Mouse (Mus musculus): Measurements from ENCODE around the gene Vcan. TPM values are rescaled to one million over a fixed set of nuclear protein-coding genes. Genes with fewer than 3 reads are reported as not detected.
A peak's percentile ranks its signal among the peaks of the same experiment; 100 is the strongest.
"Not testable (repeated sequence)": the region's sequence is repeated elsewhere in the genome, so short reads cannot be mapped to it uniquely, and the experiment has no call there.

The Vcan gene
- polyA plus RNA-seq (2016; fragmentation: Nextera tagmentation; extraction: Ambion mirVana) = 29.3 and 29.7 TPM in 2 replicates

GRCm38 (mm10) chr13:89741766-89742685 is at the start of gene Vcan:
Gene Vcan (minus strand): TSS chr13:89742509.
- H3K4me3 ChIP-seq = peak within 1 kb of the TSS; percentile 73
- H3K4me1 ChIP-seq = peaks cover 63% of the 10 kb centered on the region
- under 1% methylated on average over 40 of the region's 40 CpGs for WGBS

GRCm38 (mm10) chr13:89791475-89791874 is 49.2 kb upstream of the Vcan start:
- Histone ChIP-seq H3K27ac (replicated peaks) (no peak overlapping the region), H3K36me3 (no peaks in the 10 kb centered on the region), H3K4me3 (no peak overlapping the region), H3K27me3 (ENCODE audit: low read depth, poor library complexity, severe bottlenecking) (no peaks in the 10 kb centered on the region), H3K9me3 (replicated peaks) (no peaks in the 10 kb centered on the region), H3K4me1 (no peaks in the 10 kb centered on the region)
- WGBS = 64% methylated on average over 5 of the region's 5 CpGs
- DNase-seq (ENCODE audit: low spot score) = no peak

More at GRCm38 (mm10) chr13:89741766-89742685, at the start of gene Vcan:
- Histone ChIP-seq H3K9me3 (replicated peaks) (no peaks in the 10 kb centered on the region), H3K27ac (replicated peaks) (peak within 1 kb of the TSS; percentile 86), H3K36me3 (no peaks in the 10 kb centered on the region), H3K27me3 (ENCODE audit: low read depth, poor library complexity, severe bottlenecking) (peaks cover 28% of the 10 kb centered on the region)
- DNase-seq (ENCODE audit: low spot score) = peak; percentile 79

- Histone ChIP-seq H3K4me1 (peaks cover 17% of the 10 kb centered on the region), H3K9me3 (replicated peaks) (no peaks in the 10 kb centered on the region), H3K4me3 (no peak overlapping the region), H3K27me3 (ENCODE audit: low read depth, poor library complexity, severe bottlenecking) (no peaks in the 10 kb centered on the region), H3K27ac (replicated peaks) (no peak overlapping the region), H3K36me3 (no peaks in the 10 kb centered on the region)
- no peak for DNase-seq (ENCODE audit: low spot score)
- 76% methylated on average over 2 of the region's 2 CpGs for WGBS
These were observed 40.6 kb upstream of the Vcan start for GRCm38 (mm10) chr13:89782886-89783285.

- Histone ChIP-seq H3K36me3 (no peaks in the 10 kb centered on the region), H3K4me3 (no peak overlapping the region), H3K27me3 (ENCODE audit: low read depth, poor library complexity, severe bottlenecking) (no peaks in the 10 kb centered on the region), H3K4me1 (peaks cover 21% of the 10 kb centered on the region), H3K27ac (replicated peaks) (no peak overlapping the region), H3K9me3 (replicated peaks) (no peaks in the 10 kb centered on the region)
- WGBS = 54% methylated on average over 3 of the region's 3 CpGs
- DNase-seq (ENCODE audit: low spot score) = no peak
These were observed 38.0 kb upstream of the Vcan start for GRCm38 (mm10) chr13:89780276-89780675.

GRCm38 (mm10) chr13:89779208-89779911 is 37.1 kb upstream of the Vcan start:
- peak; percentile 55 for DNase-seq (ENCODE audit: low spot score)
- WGBS = 63% methylated on average over 7 of the region's 7 CpGs
- Histone ChIP-seq H3K36me3 (no peaks in the 10 kb centered on the region), H3K4me1 (peaks cover 21% of the 10 kb centered on the region), H3K27ac (replicated peaks) (no peak overlapping the region), H3K4me3 (no peak overlapping the region), H3K27me3 (ENCODE audit: low read depth, poor library complexity, severe bottlenecking) (no peaks in the 10 kb centered on the region), H3K9me3 (replicated peaks) (no peaks in the 10 kb centered on the region)

GRCm38 (mm10) chr13:89777764-89778163 is 35.5 kb upstream of the Vcan start:
- no peak overlapping the region for H3K27ac ChIP-seq (replicated peaks)
- no peaks in the 10 kb centered on the region for H3K27me3 ChIP-seq (ENCODE audit: low read depth, poor library complexity, severe bottlenecking)
- H3K4me1 ChIP-seq = peaks cover 21% of the 10 kb centered on the region
- DNase-seq (ENCODE audit: low spot score) = no peak
- no peaks in the 10 kb centered on the region for H3K9me3 ChIP-seq (replicated peaks)
- no peaks in the 10 kb centered on the region for H3K36me3 ChIP-seq
- no peak overlapping the region for H3K4me3 ChIP-seq
- 29% methylated on average over 1 of the region's 1 CpGs for WGBS

GRCm38 (mm10) chr13:89777146-89777545 is 34.8 kb upstream of the Vcan start:
- no peak overlapping the region for H3K4me3 ChIP-seq
- peaks cover 21% of the 10 kb centered on the region for H3K4me1 ChIP-seq
- 84% methylated on average over 1 of the region's 1 CpGs for WGBS
- no peak for DNase-seq (ENCODE audit: low spot score)
- H3K27ac ChIP-seq (replicated peaks) = no peak overlapping the region
- H3K27me3 ChIP-seq (ENCODE audit: low read depth, poor library complexity, severe bottlenecking) = no peaks in the 10 kb centered on the region
- no peaks in the 10 kb centered on the region for H3K36me3 ChIP-seq
- H3K9me3 ChIP-seq (replicated peaks) = no peaks in the 10 kb centered on the region

- Histone ChIP-seq H3K4me1 (no peaks in the 10 kb centered on the region), H3K4me3 (no peak overlapping the region), H3K9me3 (replicated peaks) (no peaks in the 10 kb centered on the region), H3K27ac (replicated peaks) (no peak overlapping the region), H3K27me3 (ENCODE audit: low read depth, poor library complexity, severe bottlenecking) (no peaks in the 10 kb centered on the region), H3K36me3 (no peaks in the 10 kb centered on the region)
- 75% methylated on average over 1 of the region's 1 CpGs for WGBS
- no peak for DNase-seq (ENCODE audit: low spot score)
These were observed 24.2 kb upstream of the Vcan start for GRCm38 (mm10) chr13:89766551-89766950.

- DNase-seq (ENCODE audit: low spot score) = no peak
- Histone ChIP-seq H3K4me1 (no peaks in the 10 kb centered on the region), H3K27me3 (ENCODE audit: low read depth, poor library complexity, severe bottlenecking) (no peaks in the 10 kb centered on the region), H3K36me3 (no peaks in the 10 kb centered on the region), H3K9me3 (replicated peaks) (no peaks in the 10 kb centered on the region), H3K27ac (replicated peaks) (no peak overlapping the region), H3K4me3 (no peak overlapping the region)
- WGBS = 93% methylated on average over 3 of the region's 3 CpGs
These were observed 23.7 kb upstream of the Vcan start for GRCm38 (mm10) chr13:89765966-89766365.

GRCm38 (mm10) chr13:89762339-89762738 is 20.0 kb upstream of the Vcan start:
- Histone ChIP-seq H3K27me3 (ENCODE audit: low read depth, poor library complexity, severe bottlenecking) (no peaks in the 10 kb centered on the region), H3K4me1 (no peaks in the 10 kb centered on the region), H3K9me3 (replicated peaks) (no peaks in the 10 kb centered on the region), H3K36me3 (no peaks in the 10 kb centered on the region), H3K27ac (replicated peaks) (no peak overlapping the region), H3K4me3 (no peak overlapping the region)
- DNase-seq (ENCODE audit: low spot score) = no peak
- 72% methylated on average over 3 of the region's 3 CpGs for WGBS

- no peaks in the 10 kb centered on the region for H3K4me1 ChIP-seq
- no peaks in the 10 kb centered on the region for H3K36me3 ChIP-seq
- no peaks in the 10 kb centered on the region for H3K27me3 ChIP-seq (ENCODE audit: low read depth, poor library complexity, severe bottlenecking)
- no peaks in the 10 kb centered on the region for H3K9me3 ChIP-seq (replicated peaks)
- DNase-seq (ENCODE audit: low spot score) = no peak
- H3K4me3 ChIP-seq = no peak overlapping the region
- H3K27ac ChIP-seq (replicated peaks) = no peak overlapping the region
These were observed 14.0 kb upstream of the Vcan start for GRCm38 (mm10) chr13:89756347-89756746.

GRCm38 (mm10) chr13:89750562-89750961 is 8.3 kb upstream of the Vcan start:
- not testable (repeated sequence) for H3K4me1 ChIP-seq; H3K27ac ChIP-seq (replicated peaks); H3K4me3 ChIP-seq; H3K36me3 ChIP-seq; H3K9me3 ChIP-seq (replicated peaks); DNase-seq (ENCODE audit: low spot score)
- WGBS = 27% methylated on average over 3 of the region's 3 CpGs
- H3K27me3 ChIP-seq (ENCODE audit: low read depth, poor library complexity, severe bottlenecking) = peaks cover 14% of the 10 kb centered on the region; the same call in 1 of the 2 replicates

GRCm38 (mm10) chr13:89743201-89743600 is 892 bp upstream of the Vcan start:
- no peaks in the 10 kb centered on the region for H3K9me3 ChIP-seq (replicated peaks)
- peak overlapping the region; percentile 73 for H3K4me3 ChIP-seq
- H3K27me3 ChIP-seq (ENCODE audit: low read depth, poor library complexity, severe bottlenecking) = peaks cover 21% of the 10 kb centered on the region
- WGBS = 2% methylated on average over 8 of the region's 8 CpGs
- peaks cover 56% of the 10 kb centered on the region for H3K4me1 ChIP-seq
- no peak for DNase-seq (ENCODE audit: low spot score)
- H3K27ac ChIP-seq (replicated peaks) = peak overlapping the region; percentile 86
- H3K36me3 ChIP-seq = no peaks in the 10 kb centered on the region

All from midbrain, embryonic 10.5 days (tissue).